Mouse (Mus musculus) brain, adult 10 weeks (tissue): ENCODE measurements around the gene Kcnk10. TPM values are rescaled to one million over a fixed set of nuclear protein-coding genes. Genes with fewer than 3 reads are reported as not detected.

Experiments
- polyA plus RNA-seq: library from polyadenylated mRNA; stranded (reverse); fragments of 350-450 nt; fragmentation: Illumina TruSeq; extraction: RNeasy Lipid Tissue Mini Kit (QIAGEN cat#74804); gene quantifications from one replicate; pipeline ENCODE4 v1.2.3, GENCODE M21; 2015; ENCODE audit warnings: low read depth, low replicate concordance

Kcnk10 gene
- polyA plus RNA-seq = 3.9 TPM

DNA sequence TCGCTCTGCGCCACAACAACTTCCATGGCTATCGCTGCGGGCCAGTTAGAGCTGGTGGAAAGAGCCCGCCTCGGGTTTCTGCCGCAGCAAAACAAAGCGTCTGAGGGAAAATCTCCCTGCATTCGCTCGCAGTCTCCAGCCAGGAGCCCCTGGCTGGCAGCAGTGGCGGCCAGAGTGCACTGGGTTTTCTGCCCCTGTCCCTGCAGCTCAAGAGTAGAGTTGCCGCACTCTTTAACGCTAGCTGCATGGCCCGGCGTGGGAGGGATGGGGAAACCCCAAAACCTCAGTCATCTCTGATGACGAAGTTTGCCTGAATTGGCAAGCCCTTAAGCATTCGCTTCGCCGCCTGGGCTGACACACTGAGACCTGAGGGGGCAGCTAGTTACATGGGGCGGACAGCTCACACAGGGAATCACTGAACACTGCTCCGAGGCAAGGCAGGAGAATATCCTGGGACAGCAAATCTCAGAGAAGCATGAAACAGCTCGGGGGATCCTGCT is at the start of gene Kcnk10:
TSS of gene Kcnk10 (minus strand) at position 450 of the 500 bp plus-strand sequence.

DNA sequence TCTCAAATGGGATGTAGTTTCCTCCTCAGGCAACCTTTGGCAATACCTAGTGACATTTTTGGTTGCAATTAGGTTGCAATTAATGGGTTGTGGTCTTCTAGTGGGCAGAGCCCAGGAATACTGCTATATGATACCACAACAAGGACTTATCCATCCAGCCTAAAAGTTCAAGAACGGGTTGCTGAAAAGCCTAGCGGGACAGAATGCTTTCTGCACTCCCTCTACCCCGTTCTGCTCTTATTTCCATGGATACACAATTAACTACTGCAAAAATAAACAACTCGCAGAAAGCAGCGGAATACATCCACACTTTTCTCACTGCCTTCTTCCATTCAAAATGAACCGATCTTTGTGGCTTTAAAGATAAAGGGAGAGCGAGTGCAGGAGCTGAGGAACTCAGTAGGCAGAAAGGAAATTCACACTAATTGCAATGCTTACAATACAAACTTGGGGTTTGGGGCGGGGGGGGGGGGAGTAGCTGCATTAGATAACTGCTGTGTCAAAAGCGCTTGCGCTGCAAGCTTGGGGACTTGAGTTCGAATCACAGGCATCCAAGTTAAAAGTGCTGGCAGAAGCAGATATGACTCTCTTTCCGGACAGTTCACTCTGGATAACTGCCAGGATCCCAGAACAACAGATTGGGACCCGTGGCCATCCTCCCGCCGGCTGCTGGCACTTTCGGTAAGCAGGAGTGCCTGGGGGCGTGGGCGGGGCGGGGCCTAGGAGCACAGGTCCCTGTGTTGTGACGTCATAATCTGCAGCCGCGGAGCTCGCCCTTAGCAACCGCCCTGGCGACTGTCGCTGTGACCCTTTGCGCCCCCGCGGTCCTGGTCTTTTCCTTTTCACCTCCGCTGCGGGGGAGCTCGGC is 49.5 kb upstream of the Kcnk10 start, which contains the start of gene Spata7:
TSS of gene Spata7 (plus strand) at position 766 of the 868 bp plus-strand sequence.

Other genes with a start within 250 kb of the Kcnk10 start
- 26.1 TPM for gene Spata7, start 49.8 kb upstream of the Kcnk10 start, polyA plus RNA-seq
- gene Ptpn21, start 159.1 kb upstream of the Kcnk10 start, polyA plus RNA-seq = 4.2 TPM
- gene Zc3h14, start 168.7 kb upstream of the Kcnk10 start, polyA plus RNA-seq = 80.7 TPM